Mouse (Mus musculus): ENCODE measurements around the gene Gdf15. TPM values are rescaled to one million over a fixed set of nuclear protein-coding genes. Genes with fewer than 3 reads are reported as not detected.

The Gdf15 gene
- polyA plus RNA-seq, 1 experiment, result 6.7 TPM

DNA sequence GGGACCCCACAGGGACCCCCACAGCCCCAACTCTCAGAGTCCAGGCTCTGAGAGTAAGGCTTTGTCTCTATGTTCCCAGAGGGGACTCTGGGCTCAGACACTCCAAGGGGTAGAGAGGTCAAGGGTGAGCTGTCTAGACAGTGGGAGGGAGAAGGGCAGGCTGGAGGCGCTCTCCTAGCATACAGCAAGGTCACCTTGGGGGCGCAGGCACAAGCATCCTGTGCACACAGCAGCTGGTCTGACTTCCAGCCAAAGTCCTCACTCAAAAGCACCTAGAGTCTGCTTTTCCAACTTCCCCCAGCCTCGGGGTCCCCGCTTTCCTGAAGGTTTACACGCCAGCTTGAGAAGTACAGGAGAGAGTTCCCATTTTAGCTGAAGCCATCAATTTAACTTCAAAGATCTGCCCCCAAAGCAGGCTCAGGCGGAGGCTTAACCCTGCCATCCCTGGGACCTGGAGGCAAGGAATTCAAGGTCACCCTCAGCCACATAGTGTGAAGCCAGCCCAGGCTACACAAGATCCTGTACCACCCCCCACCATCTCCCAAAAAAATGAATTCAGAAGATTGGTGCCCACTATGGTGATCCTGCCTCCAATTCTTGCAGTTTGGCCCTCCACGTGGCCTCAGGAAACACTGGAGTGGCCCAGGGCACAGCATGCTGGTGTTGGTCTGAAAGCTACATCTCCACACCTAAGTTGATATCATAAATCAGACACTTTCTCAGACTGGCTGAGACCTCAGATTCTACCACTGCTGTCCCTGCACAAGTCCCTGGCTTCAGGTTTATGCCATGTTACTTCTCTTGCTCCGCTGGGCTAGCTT lies 15.3 kb upstream of the Gdf15 start:
- peaks cover 14% of the 10 kb centered on the region; the same call in 1 of the 2 replicates for H3K36me3 ChIP-seq (ENCODE audit: control insufficient read depth, insufficient read depth, low read length)
- H3K4me3 ChIP-seq (ENCODE audit: control insufficient read depth, insufficient read depth, low read length), result no peak overlapping the region
- DNase-seq, result no peak
- 88% methylated on average over 8 of the region's 8 CpGs for WGBS
- H3K4me1 ChIP-seq (replicated peaks; ENCODE audit: control insufficient read depth, insufficient read depth, low read length), result peaks cover 22% of the 10 kb centered on the region
- H3K27ac ChIP-seq (ENCODE audit: control insufficient read depth, insufficient read depth, low read length), result no peak overlapping the region
- no peaks in the 10 kb centered on the region for H3K27me3 ChIP-seq (ENCODE audit: control insufficient read depth, insufficient read depth, low read length)
- TF ChIP-seq CTCF (IDR thresholded peaks at IDR 0.05; ENCODE audit: borderline replicate concordance, control insufficient read depth, extremely low read depth, insufficient read depth, low read length, poor library complexity) (no peak), POLR2A (IDR thresholded peaks at IDR 0.05; ENCODE audit: control insufficient read depth, extremely low read depth, insufficient read depth, low read length, poor library complexity) (no peak)

DNA sequence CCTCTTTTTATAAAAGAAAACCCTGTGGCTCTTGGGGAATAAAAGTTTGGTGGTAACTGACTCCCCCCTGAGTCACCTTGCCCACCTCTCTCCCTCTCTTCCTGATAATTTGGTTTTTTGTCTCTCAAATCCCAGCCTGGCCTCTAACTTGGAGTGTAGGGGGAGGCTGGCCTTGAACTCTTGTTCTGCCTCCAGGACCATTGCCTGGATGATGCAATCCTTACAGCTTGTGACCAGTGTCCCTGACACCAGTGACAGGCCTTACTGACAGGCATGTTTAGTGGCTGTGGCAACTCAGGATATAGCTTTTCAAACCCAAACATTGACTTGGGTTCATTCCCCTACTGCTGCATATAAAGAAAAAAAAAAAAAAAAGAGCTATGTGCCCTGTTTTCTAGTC lies 14.5 kb upstream of the Gdf15 start:
- no peak for DNase-seq
- Histone ChIP-seq H3K4me3 (ENCODE audit: control insufficient read depth, insufficient read depth, low read length) (no peak overlapping the region), H3K27ac (ENCODE audit: control insufficient read depth, insufficient read depth, low read length) (no peak overlapping the region), H3K27me3 (ENCODE audit: control insufficient read depth, insufficient read depth, low read length) (no peaks in the 10 kb centered on the region), H3K4me1 (replicated peaks; ENCODE audit: control insufficient read depth, insufficient read depth, low read length) (peaks cover 22% of the 10 kb centered on the region), H3K36me3 (ENCODE audit: control insufficient read depth, insufficient read depth, low read length) (peaks cover 12% of the 10 kb centered on the region; the same call in 1 of the 2 replicates)
- TF ChIP-seq CTCF (IDR thresholded peaks at IDR 0.05; ENCODE audit: borderline replicate concordance, control insufficient read depth, extremely low read depth, insufficient read depth, low read length, poor library complexity) (no peak), POLR2A (IDR thresholded peaks at IDR 0.05; ENCODE audit: control insufficient read depth, extremely low read depth, insufficient read depth, low read length, poor library complexity) (no peak)

DNA sequence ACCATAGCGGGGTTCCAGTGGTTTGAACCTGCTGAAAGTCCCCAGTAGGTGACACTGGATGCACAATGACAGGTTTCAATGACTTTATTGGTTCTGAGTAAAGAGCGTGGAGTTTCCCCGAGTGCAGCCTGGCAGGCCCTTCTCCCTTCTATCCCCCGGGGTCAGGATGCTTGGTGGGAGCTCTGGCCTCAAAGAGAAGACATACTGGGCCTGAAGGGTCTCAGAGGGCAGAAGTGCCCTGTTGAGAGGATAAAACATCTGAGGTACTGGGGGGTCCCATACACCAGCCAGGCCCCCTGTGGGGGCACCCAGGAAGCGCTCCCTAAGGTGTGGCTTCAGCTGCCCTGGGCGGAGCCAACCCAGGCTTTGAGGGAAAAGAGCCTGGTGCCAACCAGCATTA lies 14.1 kb upstream of the Gdf15 start:
- TF ChIP-seq CTCF (IDR thresholded peaks at IDR 0.05; ENCODE audit: borderline replicate concordance, control insufficient read depth, extremely low read depth, insufficient read depth, low read length, poor library complexity) (no peak), POLR2A (IDR thresholded peaks at IDR 0.05; ENCODE audit: control insufficient read depth, extremely low read depth, insufficient read depth, low read length, poor library complexity) (no peak)
- H3K36me3 ChIP-seq (ENCODE audit: control insufficient read depth, insufficient read depth, low read length), result peaks cover 9% of the 10 kb centered on the region; the same call in 1 of the 2 replicates
- peaks cover 22% of the 10 kb centered on the region for H3K4me1 ChIP-seq (replicated peaks; ENCODE audit: control insufficient read depth, insufficient read depth, low read length)
- WGBS, result 93% methylated on average over 6 of the region's 6 CpGs
- H3K27ac ChIP-seq (ENCODE audit: control insufficient read depth, insufficient read depth, low read length), result no peak overlapping the region
- no peak for DNase-seq
- H3K27me3 ChIP-seq (ENCODE audit: control insufficient read depth, insufficient read depth, low read length), result no peaks in the 10 kb centered on the region
- no peak overlapping the region for H3K4me3 ChIP-seq (ENCODE audit: control insufficient read depth, insufficient read depth, low read length)

DNA sequence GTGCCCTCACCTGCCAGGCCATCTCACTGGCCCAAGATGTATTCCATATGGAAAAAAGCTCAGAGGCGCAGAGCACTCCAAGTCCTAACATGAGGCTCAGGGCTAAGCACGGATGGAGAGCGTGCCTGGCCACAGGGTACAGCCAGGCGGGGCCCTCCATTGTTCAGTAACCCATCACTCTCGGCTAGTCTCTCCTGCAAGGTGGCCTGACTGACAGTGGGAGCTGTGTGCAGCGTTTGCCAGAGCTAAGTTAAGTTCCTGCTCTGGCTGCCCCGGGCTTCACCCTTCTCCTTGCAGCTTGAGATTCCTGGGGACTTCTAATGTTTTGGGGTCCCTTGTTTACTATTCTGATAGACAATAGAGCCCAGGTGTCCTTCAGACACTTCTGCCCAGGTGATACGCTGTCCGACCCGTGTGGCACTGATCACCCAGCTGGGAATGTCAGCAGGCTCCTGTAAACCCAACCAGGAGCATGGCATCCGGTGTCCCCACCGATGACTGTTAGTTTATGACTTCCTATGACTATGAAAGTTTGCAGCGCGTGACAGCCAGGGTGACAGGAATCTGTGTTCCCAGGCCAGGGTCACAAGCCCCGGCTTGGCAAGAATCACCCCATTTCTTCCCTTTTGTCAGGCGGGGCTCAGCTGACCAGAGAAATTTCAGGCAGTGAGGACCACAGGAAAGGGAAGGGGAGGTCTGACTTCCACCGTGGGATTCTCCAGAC lies 13.4 kb upstream of the Gdf15 start:
- TF ChIP-seq POLR2A (IDR thresholded peaks at IDR 0.05; ENCODE audit: control insufficient read depth, extremely low read depth, insufficient read depth, low read length, poor library complexity) (no peak), CTCF (IDR thresholded peaks at IDR 0.05; ENCODE audit: borderline replicate concordance, control insufficient read depth, extremely low read depth, insufficient read depth, low read length, poor library complexity) (no peak)
- H3K27ac ChIP-seq (ENCODE audit: control insufficient read depth, insufficient read depth, low read length), result no peak overlapping the region
- H3K4me3 ChIP-seq (ENCODE audit: control insufficient read depth, insufficient read depth, low read length), result no peak overlapping the region
- H3K4me1 ChIP-seq (replicated peaks; ENCODE audit: control insufficient read depth, insufficient read depth, low read length), result peaks cover 22% of the 10 kb centered on the region
- H3K36me3 ChIP-seq (ENCODE audit: control insufficient read depth, insufficient read depth, low read length), result peaks cover 5% of the 10 kb centered on the region; the same call in 1 of the 2 replicates
- DNase-seq, result no peak
- WGBS, result 58% methylated on average over 17 of the region's 17 CpGs
- no peaks in the 10 kb centered on the region for H3K27me3 ChIP-seq (ENCODE audit: control insufficient read depth, insufficient read depth, low read length)

DNA sequence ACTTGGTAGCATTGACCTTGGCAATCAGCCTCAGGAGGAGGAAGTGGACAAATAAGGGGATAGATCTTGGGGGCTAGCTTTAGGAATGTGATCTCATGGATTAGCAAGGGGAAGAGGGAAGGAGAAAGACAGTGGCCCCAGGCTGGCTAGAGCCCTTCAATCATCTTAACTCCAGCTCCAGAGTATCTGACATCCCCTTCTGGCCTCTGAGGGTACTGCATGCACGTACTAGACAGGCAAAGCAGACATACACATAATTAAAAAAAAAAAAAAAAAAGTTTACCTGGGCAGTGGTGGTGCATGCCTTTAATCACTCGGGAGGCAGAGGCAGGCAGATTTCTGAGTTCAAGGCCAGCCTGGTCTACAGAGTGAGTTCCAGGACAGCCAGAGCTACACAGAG lies 11.8 kb upstream of the Gdf15 start:
- TF ChIP-seq POLR2A (IDR thresholded peaks at IDR 0.05; ENCODE audit: control insufficient read depth, extremely low read depth, insufficient read depth, low read length, poor library complexity), result no peak
- no peak for TF ChIP-seq CTCF (IDR thresholded peaks at IDR 0.05; ENCODE audit: borderline replicate concordance, control insufficient read depth, extremely low read depth, insufficient read depth, low read length, poor library complexity)
- 97% methylated on average over 2 of the region's 2 CpGs for WGBS
- DNase-seq, result no peak
- H3K27me3 ChIP-seq (ENCODE audit: control insufficient read depth, insufficient read depth, low read length), result no peaks in the 10 kb centered on the region
- H3K4me1 ChIP-seq (replicated peaks; ENCODE audit: control insufficient read depth, insufficient read depth, low read length), result peaks cover 22% of the 10 kb centered on the region
- H3K27ac ChIP-seq (ENCODE audit: control insufficient read depth, insufficient read depth, low read length), result no peak overlapping the region
- H3K36me3 ChIP-seq (ENCODE audit: control insufficient read depth, insufficient read depth, low read length), result no peaks in the 10 kb centered on the region
- no peak overlapping the region for H3K4me3 ChIP-seq (ENCODE audit: control insufficient read depth, insufficient read depth, low read length)

DNA sequence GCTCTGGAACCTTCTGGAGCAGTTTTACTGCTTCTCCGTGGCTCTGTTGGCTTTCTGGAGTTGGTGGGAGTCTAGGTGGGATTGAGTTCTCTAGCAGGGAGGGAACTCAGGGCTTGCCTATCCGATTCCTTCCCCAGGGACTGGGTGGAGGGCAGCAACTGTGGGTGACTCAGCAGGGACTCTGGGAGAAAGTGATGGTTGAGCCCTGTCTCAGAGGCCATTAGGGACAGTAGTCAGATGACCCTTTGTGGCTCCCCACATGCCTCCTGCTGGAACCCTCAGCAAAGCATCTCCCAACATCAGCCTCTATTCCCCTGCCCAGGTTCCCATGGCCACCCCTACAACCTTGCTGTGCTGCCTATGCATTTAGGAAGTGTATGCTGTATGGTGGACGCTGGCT lies 10.8 kb upstream of the Gdf15 start:
- H3K27me3 ChIP-seq (ENCODE audit: control insufficient read depth, insufficient read depth, low read length), result no peaks in the 10 kb centered on the region
- H3K36me3 ChIP-seq (ENCODE audit: control insufficient read depth, insufficient read depth, low read length), result no peaks in the 10 kb centered on the region
- TF ChIP-seq POLR2A (IDR thresholded peaks at IDR 0.05; ENCODE audit: control insufficient read depth, extremely low read depth, insufficient read depth, low read length, poor library complexity), result no peak
- TF ChIP-seq CTCF (IDR thresholded peaks at IDR 0.05; ENCODE audit: borderline replicate concordance, control insufficient read depth, extremely low read depth, insufficient read depth, low read length, poor library complexity), result no peak
- H3K4me1 ChIP-seq (replicated peaks; ENCODE audit: control insufficient read depth, insufficient read depth, low read length), result peaks cover 22% of the 10 kb centered on the region
- no peak overlapping the region for H3K27ac ChIP-seq (ENCODE audit: control insufficient read depth, insufficient read depth, low read length)
- 92% methylated on average over 3 of the region's 3 CpGs for WGBS
- no peak overlapping the region for H3K4me3 ChIP-seq (ENCODE audit: control insufficient read depth, insufficient read depth, low read length)
- no peak for DNase-seq

Data from thymus, adult 2 months (tissue).